Mouse (Mus musculus) limb, embryonic 13.5 days (tissue): Measurements from ENCODE around the gene Rab19. TPM values are rescaled to one million over a fixed set of nuclear protein-coding genes. Genes with fewer than 3 reads are reported as not detected.

ENCODE experiments used
- ATAC-seq: fragments of 200-750 bp; cut with Nextera tagmentation; 2 replicates; pipeline ENCODE4 v1.8.0; 2017; ENCODE audit warnings: low read depth, moderate number of reproducible peaks, moderate TSS enrichment; ENCODE audit not compliant: low FRiP score
- H3K27ac ChIP-seq: fragments of 300-500 bp; sonication (generic); 2 replicates; pipeline ENCODE4 v1.5.1; 2015; ENCODE audit warnings: inconsistent platforms, mild to moderate bottlenecking, moderate library complexity
- H3K27me3 ChIP-seq: fragments of 300-500 bp; sonication (generic); 2 replicates; pipeline ENCODE4 v1.6.1; 2015; ENCODE audit warnings: mild to moderate bottlenecking, inconsistent platforms
- H3K36me3 ChIP-seq: fragments of 300-500 bp; sonication (generic); 2 replicates; pipeline ENCODE4 v1.6.1; 2015; ENCODE audit warnings: inconsistent platforms, mild to moderate bottlenecking, moderate library complexity
- H3K4me1 ChIP-seq: fragments of 300-500 bp; sonication (generic); 2 replicates; pipeline ENCODE4 v1.6.1; 2015; ENCODE audit warnings: inconsistent platforms
- H3K4me2 ChIP-seq: fragments of 300-500 bp; sonication (generic); replicated peaks from 2 replicates; pipeline ENCODE4 v1.6.1; 2015; ENCODE audit warnings: inconsistent platforms, mild to moderate bottlenecking, moderate library complexity
- H3K4me3 ChIP-seq: fragments of 300-500 bp; sonication (generic); 2 replicates; pipeline ENCODE4 v1.5.1; 2015; ENCODE audit warnings: moderate library complexity, mild to moderate bottlenecking, inconsistent platforms
- H3K9ac ChIP-seq: fragments of 300-500 bp; sonication (generic); 2 replicates; pipeline ENCODE4 v1.6.1; 2015; ENCODE audit warnings: mild to moderate bottlenecking, inconsistent platforms
- H3K9me3 ChIP-seq: fragments of 300-500 bp; sonication (generic); 2 replicates; pipeline ENCODE4 v1.6.1; 2016; ENCODE audit warnings: inconsistent platforms
- whole genome bisulfite sequencing: fragments of 180-500 bp; shearing (Covaris S2); methylation state at CpG from one replicate; pipeline ENCODE4 v1.1.7; 2015; 5-methylcytosine and 5-hydroxymethylcytosine counted together
- polyA plus RNA-seq: library from polyadenylated mRNA; unstranded; fragments of >200 nt; fragmentation: Nextera tagmentation; extraction: Ambion mirVana; gene quantifications from 2 replicates; pipeline ENCODE4 v1.2.1, GENCODE M21; 2015

Gene Rab19
- polyA plus RNA-seq, 1 experiment from 2014 or later = 0.47 TPM

DNA sequence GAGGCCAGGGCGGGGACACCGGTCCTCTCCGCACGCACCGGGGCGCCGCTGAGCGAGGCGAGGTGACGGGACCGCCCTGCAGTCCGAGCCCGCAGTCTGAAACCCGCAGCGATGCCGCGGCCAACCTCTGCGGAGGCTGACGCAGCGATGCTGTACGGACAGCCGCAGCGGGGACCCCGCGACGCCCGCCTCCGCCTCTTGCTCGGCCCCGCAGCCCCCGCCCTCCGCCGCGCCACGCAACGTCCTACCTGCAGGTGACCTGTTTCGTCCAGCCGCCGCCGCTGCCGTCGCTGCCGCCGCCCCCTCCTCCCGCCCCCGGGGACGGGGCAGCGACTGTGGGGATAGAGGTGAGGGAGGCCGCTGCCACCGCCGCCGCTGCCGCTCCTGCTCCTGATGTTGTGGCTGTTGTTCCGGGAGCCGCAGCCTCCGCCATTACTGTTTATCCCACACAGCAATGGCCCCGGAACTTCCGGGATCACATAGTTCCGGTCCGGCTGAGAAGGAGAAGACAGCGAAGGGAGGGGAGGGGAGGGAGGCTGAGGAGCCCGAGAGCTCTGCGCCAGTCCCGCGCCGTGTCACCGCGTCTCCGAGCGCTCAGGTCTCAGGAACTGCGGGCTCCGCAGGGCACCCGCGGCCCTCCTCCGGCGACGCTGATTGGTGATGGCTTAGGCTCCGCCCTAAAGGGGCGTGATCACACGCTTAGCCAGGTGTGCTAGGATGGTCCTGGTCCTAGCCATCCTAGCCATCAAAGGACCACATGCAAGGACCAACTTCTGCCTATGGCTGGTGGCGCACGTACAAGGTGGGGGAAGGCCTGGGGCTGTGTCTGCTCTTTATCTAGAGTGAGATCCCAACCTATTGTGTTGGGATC, 39.1 kb downstream of the Rab19 start, which contains the start of gene Mkrn1:
Mkrn1 (minus strand) TSS at position 612 of the 871 bp plus-strand sequence.
- Histone ChIP-seq H3K9ac (peak within 1 kb of the TSS; percentile 77), H3K36me3 (no peaks in the 10 kb centered on the region), H3K27me3 (peaks cover 38% of the 10 kb centered on the region), H3K9me3 (no peaks in the 10 kb centered on the region; the same call in 1 of the 2 replicates), H3K27ac (peak within 1 kb of the TSS; percentile 61; the same call in 1 of the 2 replicates), H3K4me3 (peak within 1 kb of the TSS; percentile 94), H3K4me1 (peaks cover 5% of the 10 kb centered on the region), H3K4me2 (peak within 1 kb of the TSS; percentile 65)
- ATAC-seq = peak; percentile 91
- WGBS = under 1% methylated on average over 81 of the region's 82 CpGs

DNA sequence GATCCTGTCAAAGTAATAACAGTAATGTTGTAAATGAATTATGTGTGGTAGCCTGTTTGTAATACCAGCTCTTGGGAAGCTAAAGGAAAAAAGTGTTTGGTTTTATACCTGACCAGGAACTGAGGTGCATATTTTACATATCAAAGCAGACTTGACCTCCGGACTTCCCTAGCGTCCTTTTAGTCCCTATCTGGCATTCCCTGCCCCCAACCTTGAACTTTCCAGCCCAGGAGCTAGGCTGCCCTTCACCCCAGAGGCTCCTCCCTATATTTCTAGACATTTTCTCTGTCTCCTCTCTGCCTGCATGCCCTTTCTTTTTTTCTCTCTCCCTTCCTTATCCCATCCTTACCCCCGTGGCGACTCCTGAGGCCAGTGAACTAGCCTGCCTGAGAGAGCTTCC, 39.9 kb downstream of the Rab19 start:
- H3K36me3 ChIP-seq = no peaks in the 10 kb centered on the region
- no peak for ATAC-seq
- peak overlapping the region; percentile 94; the same call in 1 of the 2 replicates for H3K4me3 ChIP-seq
- peaks cover 38% of the 10 kb centered on the region for H3K27me3 ChIP-seq
- H3K9me3 ChIP-seq = no peaks in the 10 kb centered on the region; the same call in 1 of the 2 replicates
- H3K4me2 ChIP-seq = peak overlapping the region; percentile 65; the same call in 1 of the 2 replicates
- H3K4me1 ChIP-seq = peaks cover 5% of the 10 kb centered on the region
- WGBS = 38% methylated on average over 4 of the region's 4 CpGs
- H3K9ac ChIP-seq = no peak overlapping the region
- no peak overlapping the region for H3K27ac ChIP-seq

DNA sequence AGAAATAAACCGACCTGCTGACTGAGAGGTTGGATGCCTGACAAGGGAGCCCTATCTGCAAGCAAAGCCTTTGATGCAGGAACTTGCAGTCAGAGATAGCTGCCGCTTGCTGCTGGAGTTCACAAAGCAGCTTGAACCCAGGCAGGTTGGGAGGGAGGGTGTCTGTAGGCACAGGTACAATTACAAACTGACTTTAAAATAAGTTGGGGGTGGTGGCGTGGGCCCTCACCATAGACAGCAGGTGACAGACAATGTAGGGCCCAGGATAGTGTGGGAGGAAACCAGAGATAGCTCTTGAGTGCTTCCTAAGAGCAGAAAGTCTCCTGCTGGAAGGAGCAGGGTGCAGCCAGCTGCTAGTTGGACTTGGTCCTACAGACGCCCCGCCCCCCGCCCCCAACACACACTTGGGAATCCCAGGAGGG, 42.2 kb downstream of the Rab19 start:
- no peak overlapping the region for H3K4me3 ChIP-seq
- 51% methylated on average over 6 of the region's 6 CpGs for WGBS
- peaks cover 5% of the 10 kb centered on the region for H3K4me1 ChIP-seq
- H3K27me3 ChIP-seq = peaks cover 26% of the 10 kb centered on the region
- H3K9me3 ChIP-seq = no peaks in the 10 kb centered on the region
- H3K9ac ChIP-seq = no peak overlapping the region
- no peak overlapping the region for H3K27ac ChIP-seq
- H3K4me2 ChIP-seq = no peak overlapping the region
- H3K36me3 ChIP-seq = no peaks in the 10 kb centered on the region
- ATAC-seq = no peak

DNA sequence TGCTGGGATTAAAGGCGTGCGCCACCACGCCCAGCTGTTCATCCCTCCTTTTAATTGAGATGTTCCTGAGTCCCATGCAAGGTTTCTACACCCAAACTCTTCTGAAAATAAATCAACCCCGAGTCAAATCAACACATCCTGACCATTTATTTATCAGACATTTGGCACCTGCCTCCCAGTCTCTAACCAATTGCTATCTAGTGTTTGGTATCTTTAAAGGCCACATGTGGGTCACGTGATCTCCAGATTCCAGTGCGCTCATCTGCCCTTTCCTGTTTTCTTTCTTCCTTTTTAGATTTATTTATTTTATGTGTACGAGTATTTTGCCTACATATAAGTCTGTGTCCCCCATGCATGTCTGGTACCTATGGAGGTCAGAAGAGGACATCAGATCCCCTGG, 42.7 kb downstream of the Rab19 start:
- peaks cover 20% of the 10 kb centered on the region for H3K27me3 ChIP-seq
- 89% methylated on average over 7 of the region's 7 CpGs for WGBS
- no peaks in the 10 kb centered on the region for H3K9me3 ChIP-seq
- no peak overlapping the region for H3K4me3 ChIP-seq
- H3K4me1 ChIP-seq = peaks cover 5% of the 10 kb centered on the region
- no peak overlapping the region for H3K27ac ChIP-seq
- H3K36me3 ChIP-seq = no peaks in the 10 kb centered on the region
- H3K9ac ChIP-seq = no peak overlapping the region
- no peak overlapping the region for H3K4me2 ChIP-seq
- ATAC-seq = no peak

DNA sequence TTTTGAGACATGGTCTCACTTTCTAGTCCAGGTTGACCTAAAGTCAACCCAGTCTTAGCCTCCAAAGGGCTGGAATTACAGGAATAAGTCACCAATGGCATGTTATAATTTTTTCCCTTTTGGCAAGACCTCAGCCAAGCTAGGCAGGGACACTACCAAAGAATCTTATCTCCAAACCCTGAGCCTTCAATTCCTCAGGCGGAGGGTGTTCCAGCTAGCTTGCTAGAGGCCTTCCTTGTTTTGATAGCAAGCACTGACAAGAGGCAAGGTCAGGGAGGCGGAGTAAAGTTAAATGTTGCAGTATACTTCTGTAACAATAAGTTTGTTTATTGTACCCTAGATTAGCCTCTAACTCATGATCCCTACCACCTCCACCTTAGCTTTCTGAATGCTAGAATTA, 44.2 kb downstream of the Rab19 start:
- no peaks in the 10 kb centered on the region for H3K36me3 ChIP-seq
- peaks cover 16% of the 10 kb centered on the region for H3K27me3 ChIP-seq
- no peak overlapping the region for H3K9ac ChIP-seq
- no peak overlapping the region for H3K4me3 ChIP-seq
- no peak overlapping the region for H3K27ac ChIP-seq
- 83% methylated on average over 2 of the region's 2 CpGs for WGBS
- no peaks in the 10 kb centered on the region for H3K9me3 ChIP-seq
- H3K4me2 ChIP-seq = no peak overlapping the region
- ATAC-seq = no peak
- no peaks in the 10 kb centered on the region for H3K4me1 ChIP-seq

DNA sequence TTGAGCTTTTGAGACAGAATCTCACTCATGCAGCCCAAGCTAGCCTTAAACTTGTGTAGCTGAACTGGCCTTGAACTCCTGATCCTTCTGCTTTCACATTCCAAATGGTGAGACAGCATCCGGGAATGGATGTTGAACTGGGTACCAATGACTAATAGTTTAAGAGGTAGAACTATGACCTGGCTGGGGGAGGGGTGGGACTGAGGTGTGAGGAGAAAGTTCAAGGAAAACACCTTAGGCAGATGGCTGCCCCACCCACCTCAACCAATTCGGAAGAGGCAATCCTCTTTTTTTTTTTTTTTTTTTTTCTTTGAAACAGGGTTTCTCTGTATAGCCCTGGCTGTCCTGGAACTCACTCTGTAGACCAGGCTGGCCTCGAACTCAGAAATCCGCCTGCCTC, 45.8 kb downstream of the Rab19 start:
- Histone ChIP-seq H3K27me3 (peaks cover 8% of the 10 kb centered on the region), H3K9ac (no peak overlapping the region), H3K36me3 (no peaks in the 10 kb centered on the region), H3K4me2 (no peak overlapping the region), H3K27ac (no peak overlapping the region), H3K4me1 (no peaks in the 10 kb centered on the region), H3K9me3 (no peaks in the 10 kb centered on the region), H3K4me3 (no peak overlapping the region)
- 87% methylated on average over 4 of the region's 4 CpGs for WGBS
- no peak for ATAC-seq

DNA sequence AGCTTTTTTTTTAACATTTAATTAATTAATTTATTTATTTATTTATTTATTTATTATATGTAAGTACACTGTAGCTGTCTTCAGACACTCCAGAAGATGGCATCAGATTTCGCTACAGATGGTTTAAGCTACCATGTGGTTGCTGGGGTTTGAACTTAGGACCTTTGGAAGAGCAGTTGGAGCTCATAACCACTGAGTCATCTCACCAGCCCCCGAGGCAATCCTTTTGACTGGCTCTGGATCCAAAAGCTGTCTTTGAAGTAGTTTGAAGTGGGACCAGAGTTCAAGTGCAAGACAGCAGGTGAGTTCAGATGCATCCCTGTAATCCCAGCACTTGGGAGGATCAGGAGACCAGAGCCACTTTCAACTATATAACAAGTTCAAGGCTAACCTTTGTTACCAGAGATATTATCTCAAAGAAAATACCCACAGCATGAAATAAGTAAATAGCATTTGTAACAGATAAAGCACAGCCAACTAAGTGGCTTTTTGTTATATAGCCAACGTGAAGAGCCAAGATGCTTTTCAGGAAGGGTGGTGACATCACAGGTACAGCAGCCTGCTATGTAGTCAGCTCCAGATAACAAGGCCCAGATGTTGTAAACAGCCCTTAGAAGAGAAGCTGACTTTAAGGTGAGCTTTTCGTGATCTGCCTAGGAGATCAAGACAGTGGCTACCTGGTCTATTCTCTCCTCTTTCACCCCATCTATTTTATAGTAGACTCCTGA, 46.5 kb downstream of the Rab19 start:
- Histone ChIP-seq H3K36me3 (no peaks in the 10 kb centered on the region), H3K4me3 (no peak overlapping the region), H3K27me3 (peaks cover 4% of the 10 kb centered on the region; the same call in 1 of the 2 replicates), H3K9ac (no peak overlapping the region), H3K9me3 (no peaks in the 10 kb centered on the region), H3K27ac (no peak overlapping the region), H3K4me1 (no peaks in the 10 kb centered on the region), H3K4me2 (no peak overlapping the region)
- WGBS = 65% methylated on average over 4 of the region's 4 CpGs
- no peak for ATAC-seq

DNA sequence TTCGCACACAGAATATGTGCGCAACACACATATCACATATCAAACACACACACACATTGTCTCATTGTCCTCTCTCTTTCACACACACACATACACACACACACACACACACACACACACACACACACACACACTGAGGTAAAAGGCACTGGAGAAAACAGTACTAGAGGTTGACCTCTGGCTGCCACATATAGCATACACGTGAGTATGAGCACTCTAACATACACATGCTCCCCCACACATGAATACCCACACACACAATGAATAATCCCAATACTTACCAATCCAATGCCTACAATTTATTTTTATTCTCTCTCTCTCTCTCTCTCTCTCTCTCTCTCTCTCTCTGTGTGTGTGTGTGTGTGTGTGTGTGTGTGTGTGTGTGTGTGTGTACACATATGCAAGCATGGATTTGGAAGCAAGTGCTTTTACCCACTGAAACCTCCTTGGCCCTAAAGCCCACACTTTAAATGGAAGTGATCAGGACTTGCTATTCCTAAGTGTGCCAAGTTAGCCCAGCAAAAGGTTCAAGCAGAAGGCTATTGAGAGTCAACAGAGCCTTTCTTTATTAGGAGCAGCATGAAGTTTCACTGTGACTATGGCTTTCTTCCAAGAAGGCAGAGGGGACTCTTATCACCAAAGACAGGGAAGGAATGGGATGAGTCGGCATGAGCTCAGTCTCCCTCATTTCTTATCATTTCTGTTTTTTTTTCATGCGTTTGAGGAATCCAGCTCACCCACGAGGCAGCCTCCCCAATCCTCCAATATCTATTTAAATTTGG, 48.2 kb downstream of the Rab19 start:
- no peaks in the 10 kb centered on the region for H3K36me3 ChIP-seq
- 77% methylated on average over 6 of the region's 6 CpGs for WGBS
- no peak overlapping the region for H3K9ac ChIP-seq
- no peak overlapping the region for H3K4me3 ChIP-seq
- H3K9me3 ChIP-seq = no peaks in the 10 kb centered on the region
- no peak overlapping the region for H3K27ac ChIP-seq
- no peaks in the 10 kb centered on the region for H3K4me1 ChIP-seq
- H3K4me2 ChIP-seq = no peak overlapping the region
- no peak for ATAC-seq
- no peaks in the 10 kb centered on the region for H3K27me3 ChIP-seq

DNA sequence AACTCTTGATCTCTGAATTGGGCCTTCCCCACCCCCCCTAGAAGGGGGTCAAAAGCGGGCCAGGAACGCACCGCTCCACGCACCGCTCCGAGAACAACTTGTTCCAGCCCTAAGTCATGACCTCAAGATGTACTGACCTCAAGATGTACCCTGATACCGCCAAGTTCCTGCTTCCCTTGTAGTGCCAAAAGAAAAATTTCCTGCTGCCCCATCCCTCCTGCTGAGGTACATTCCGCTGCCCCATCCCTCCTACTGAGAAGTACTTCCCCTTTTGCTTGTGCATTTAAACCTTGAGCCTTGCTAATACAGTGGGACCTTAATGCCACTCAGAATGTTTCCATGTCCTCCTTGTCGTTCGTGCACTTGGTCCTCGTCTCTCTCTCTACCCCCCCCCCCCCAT, 49.7 kb downstream of the Rab19 start:
- no peak for ATAC-seq
- H3K27ac ChIP-seq = no peak overlapping the region
- WGBS = 76% methylated on average over 11 of the region's 11 CpGs
- no peak overlapping the region for H3K4me2 ChIP-seq
- no peak overlapping the region for H3K9ac ChIP-seq
- H3K36me3 ChIP-seq = no peaks in the 10 kb centered on the region
- H3K4me3 ChIP-seq = no peak overlapping the region
- no peaks in the 10 kb centered on the region for H3K27me3 ChIP-seq
- H3K4me1 ChIP-seq = no peaks in the 10 kb centered on the region
- H3K9me3 ChIP-seq = no peaks in the 10 kb centered on the region

DNA sequence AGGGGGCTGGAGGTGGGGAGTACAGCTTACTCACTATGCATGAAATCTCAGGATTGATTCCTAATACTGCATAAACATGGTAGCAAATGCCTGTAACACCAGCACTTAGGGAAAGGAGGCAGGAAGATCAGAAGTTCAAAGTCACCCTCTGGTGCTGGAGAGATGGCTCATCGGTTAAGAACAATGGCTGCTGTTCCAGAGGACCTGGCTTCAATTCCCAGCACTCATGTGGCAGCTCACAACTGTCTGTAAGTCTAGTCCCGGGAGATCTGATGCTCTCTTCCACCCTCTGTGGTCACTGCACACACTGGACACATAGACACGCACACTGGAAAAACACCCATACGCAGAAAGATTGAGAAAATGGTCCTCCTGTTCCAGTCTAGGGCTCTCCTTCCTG, 52.2 kb downstream of the Rab19 start:
- H3K9me3 ChIP-seq = no peaks in the 10 kb centered on the region
- H3K27ac ChIP-seq = no peak overlapping the region
- ATAC-seq = no peak
- WGBS = 87% methylated on average over 4 of the region's 4 CpGs
- no peak overlapping the region for H3K4me3 ChIP-seq
- H3K4me2 ChIP-seq = no peak overlapping the region
- H3K9ac ChIP-seq = no peak overlapping the region
- H3K27me3 ChIP-seq = no peaks in the 10 kb centered on the region
- H3K4me1 ChIP-seq = no peaks in the 10 kb centered on the region
- H3K36me3 ChIP-seq = no peaks in the 10 kb centered on the region

DNA sequence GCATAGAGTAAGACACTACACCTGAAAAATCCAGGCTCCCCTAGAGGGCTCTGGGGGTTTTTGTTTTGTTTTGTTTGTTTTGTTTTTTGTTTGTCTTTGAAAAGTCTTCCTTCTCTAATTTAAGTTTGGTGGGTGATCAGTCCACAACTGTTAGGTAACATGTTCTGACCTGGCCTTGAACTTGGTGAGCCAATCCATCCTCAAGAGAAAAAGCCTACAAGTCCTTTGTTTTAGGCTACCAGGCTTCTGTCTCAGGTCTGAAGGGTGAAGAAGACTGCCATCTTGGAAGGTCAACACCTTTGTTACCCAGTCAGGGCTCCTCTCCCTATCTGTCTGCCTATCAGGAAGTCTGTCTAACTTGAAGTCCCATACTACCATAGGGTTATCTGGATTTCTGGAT, 52.7 kb downstream of the Rab19 start:
- Histone ChIP-seq H3K9ac (no peak overlapping the region), H3K36me3 (no peaks in the 10 kb centered on the region), H3K4me1 (no peaks in the 10 kb centered on the region), H3K4me3 (no peak overlapping the region), H3K27me3 (no peaks in the 10 kb centered on the region), H3K27ac (no peak overlapping the region), H3K9me3 (no peaks in the 10 kb centered on the region), H3K4me2 (no peak overlapping the region)
- ATAC-seq = no peak
